Mouse (Mus musculus) hindbrain, embryonic 13.5 days (tissue): ENCODE results near the gene Arrdc3. TPM values are rescaled to one million over a fixed set of nuclear protein-coding genes. Genes with fewer than 3 reads are reported as not detected.
A peak's percentile ranks its signal among the peaks of the same experiment; 100 is the strongest.
"Not testable (repeated sequence)": the region's sequence is repeated elsewhere in the genome, so short reads cannot be mapped to it uniquely, and the experiment has no call there.

Experiments
- ATAC-seq: fragments of 200-750 bp; cut with Nextera tagmentation; 2 replicates; pipeline ENCODE4 v1.8.0; 2017; ENCODE audit warnings: moderate TSS enrichment; ENCODE audit not compliant: low FRiP score
- H3K27ac ChIP-seq: fragments of 300-500 bp; sonication (generic); 2 replicates; pipeline ENCODE4 v1.5.1; 2015; ENCODE audit warnings: inconsistent platforms, mild to moderate bottlenecking, moderate library complexity
- H3K27me3 ChIP-seq: fragments of 300-500 bp; sonication (generic); 2 replicates; pipeline ENCODE4 v1.6.1; 2015; ENCODE audit warnings: mild to moderate bottlenecking, inconsistent platforms
- H3K36me3 ChIP-seq: fragments of 300-500 bp; sonication (generic); 2 replicates; pipeline ENCODE4 v1.6.1; 2015; ENCODE audit warnings: mild to moderate bottlenecking, inconsistent platforms
- H3K4me1 ChIP-seq: fragments of 300-500 bp; sonication (generic); replicated peaks from 2 replicates; pipeline ENCODE4 v1.6.1; 2015; ENCODE audit warnings: inconsistent platforms
- H3K4me2 ChIP-seq: fragments of 300-500 bp; sonication (generic); 2 replicates; pipeline ENCODE4 v1.6.1; 2015; ENCODE audit warnings: inconsistent platforms, mild to moderate bottlenecking, moderate library complexity
- H3K4me3 ChIP-seq: fragments of 300-500 bp; sonication (generic); 2 replicates; pipeline ENCODE4 v1.5.1; 2015; ENCODE audit warnings: mild to moderate bottlenecking, inconsistent platforms
- H3K9ac ChIP-seq: fragments of 300-500 bp; sonication (generic); 2 replicates; pipeline ENCODE4 v1.6.1; 2015; ENCODE audit warnings: mild to moderate bottlenecking, inconsistent platforms
- H3K9me3 ChIP-seq: fragments of 300-500 bp; sonication (generic); 2 replicates; pipeline ENCODE4 v1.6.1; 2016; ENCODE audit warnings: inconsistent platforms
- WGBS: fragments of 180-500 bp; shearing (Covaris S2); methylation state at CpG from one replicate; pipeline ENCODE4 v1.1.7; 2015; 5-methylcytosine and 5-hydroxymethylcytosine counted together
- polyA plus RNA-seq: library from polyadenylated mRNA; unstranded; fragments of >200 nt; fragmentation: Nextera tagmentation; extraction: Ambion mirVana; gene quantifications from 2 replicates; pipeline ENCODE4 v1.2.1, GENCODE M21; 2015

Gene Arrdc3
- polyA plus RNA-seq, 1 experiment from 2014 or later = 49.3 TPM

- 23% methylated on average over 6 of the region's 6 CpGs for WGBS
- H3K36me3 ChIP-seq = peaks cover 27% of the 10 kb centered on the region
- peak overlapping the region; percentile 100 for H3K9ac ChIP-seq
- H3K4me3 ChIP-seq = peak overlapping the region; percentile 80
- no peak for ATAC-seq
- H3K4me2 ChIP-seq = peak overlapping the region; percentile 59
- H3K27me3 ChIP-seq = no peaks in the 10 kb centered on the region
- no peaks in the 10 kb centered on the region for H3K9me3 ChIP-seq
- H3K4me1 ChIP-seq = peaks cover 6% of the 10 kb centered on the region
- peak overlapping the region; percentile 100 for H3K27ac ChIP-seq
Measured at GRCm38 (mm10) chr13:80886664-80887210, 3.6 kb downstream of the Arrdc3 start.

GRCm38 (mm10) chr13:80887842-80888241 lies 4.7 kb downstream of the Arrdc3 start:
- H3K4me1 ChIP-seq = peaks cover 3% of the 10 kb centered on the region
- H3K4me3 ChIP-seq = no peak overlapping the region
- WGBS = 86% methylated on average over 2 of the region's 2 CpGs
- no peaks in the 10 kb centered on the region for H3K9me3 ChIP-seq
- no peak overlapping the region for H3K27ac ChIP-seq
- H3K9ac ChIP-seq = no peak overlapping the region
- ATAC-seq = no peak
- H3K4me2 ChIP-seq = no peak overlapping the region
- peaks cover 34% of the 10 kb centered on the region for H3K36me3 ChIP-seq
- no peaks in the 10 kb centered on the region for H3K27me3 ChIP-seq

- H3K9me3 ChIP-seq, H3K4me1 ChIP-seq, H3K27me3 ChIP-seq, H3K27ac ChIP-seq, H3K4me2 ChIP-seq, H3K4me3 ChIP-seq, H3K9ac ChIP-seq, ATAC-seq: not testable (repeated sequence)
- WGBS = 95% methylated on average over 3 of the region's 3 CpGs
- H3K36me3 ChIP-seq = peaks cover 75% of the 10 kb centered on the region
Measured at GRCm38 (mm10) chr13:80894928-80895327, 11.7 kb downstream of the Arrdc3 start.

- Histone ChIP-seq H3K27me3 (no peaks in the 10 kb centered on the region), H3K9ac (no peak overlapping the region), H3K4me1 (no peaks in the 10 kb centered on the region), H3K36me3 (peaks cover 54% of the 10 kb centered on the region), H3K4me2 (no peak overlapping the region), H3K27ac (no peak overlapping the region), H3K4me3 (no peak overlapping the region), H3K9me3 (no peaks in the 10 kb centered on the region)
- ATAC-seq = 0 out of 2 replicates have a peak, but pooled peaks have one; percentile 41
- WGBS = 67% methylated on average over 1 of the region's 1 CpGs
Measured at GRCm38 (mm10) chr13:80897411-80897810, 14.2 kb downstream of the Arrdc3 start.

- no peak overlapping the region for H3K4me3 ChIP-seq
- H3K27ac ChIP-seq = no peak overlapping the region
- WGBS = 83% methylated on average over 4 of the region's 4 CpGs
- H3K4me2 ChIP-seq = no peak overlapping the region
- ATAC-seq = no peak
- H3K36me3 ChIP-seq = peaks cover 49% of the 10 kb centered on the region
- H3K9ac ChIP-seq = no peak overlapping the region
- H3K27me3 ChIP-seq = no peaks in the 10 kb centered on the region
- no peaks in the 10 kb centered on the region for H3K9me3 ChIP-seq
- no peaks in the 10 kb centered on the region for H3K4me1 ChIP-seq
Measured at GRCm38 (mm10) chr13:80898095-80898494, 14.9 kb downstream of the Arrdc3 start.

GRCm38 (mm10) chr13:80899435-80900029 lies 16.3 kb downstream of the Arrdc3 start:
- H3K27ac ChIP-seq = no peak overlapping the region

GRCm38 (mm10) chr13:80901432-80901831 lies 18.2 kb downstream of the Arrdc3 start:
- no peaks in the 10 kb centered on the region for H3K4me1 ChIP-seq
- H3K9ac ChIP-seq = no peak overlapping the region
- H3K4me3 ChIP-seq = no peak overlapping the region
- no peak overlapping the region for H3K27ac ChIP-seq
- ATAC-seq = no peak
- peaks cover 27% of the 10 kb centered on the region for H3K36me3 ChIP-seq
- H3K27me3 ChIP-seq = no peaks in the 10 kb centered on the region
- no peak overlapping the region for H3K4me2 ChIP-seq
- H3K9me3 ChIP-seq = no peaks in the 10 kb centered on the region
- WGBS = 91% methylated on average over 4 of the region's 4 CpGs

More at GRCm38 (mm10) chr13:80899435-80900029, 16.3 kb downstream of the Arrdc3 start:
- ATAC-seq = no peak
- 94% methylated on average over 2 of the region's 2 CpGs for WGBS
- Histone ChIP-seq H3K4me2 (no peak overlapping the region), H3K27me3 (no peaks in the 10 kb centered on the region), H3K9me3 (no peaks in the 10 kb centered on the region), H3K4me3 (no peak overlapping the region), H3K9ac (no peak overlapping the region), H3K36me3 (peaks cover 35% of the 10 kb centered on the region), H3K4me1 (no peaks in the 10 kb centered on the region)

GRCm38 (mm10) chr13:80902796-80903195 lies 19.6 kb downstream of the Arrdc3 start:
- Histone ChIP-seq H3K4me2 (no peak overlapping the region), H3K27me3 (no peaks in the 10 kb centered on the region), H3K36me3 (peaks cover 15% of the 10 kb centered on the region), H3K9me3 (no peaks in the 10 kb centered on the region), H3K4me3 (no peak overlapping the region), H3K27ac (no peak overlapping the region), H3K4me1 (no peaks in the 10 kb centered on the region), H3K9ac (no peak overlapping the region)
- no peak for ATAC-seq
- WGBS = 90% methylated on average over 3 of the region's 3 CpGs

GRCm38 (mm10) chr13:80913361-80913760 lies 30.2 kb downstream of the Arrdc3 start:
- H3K36me3 ChIP-seq = no peaks in the 10 kb centered on the region
- no peak overlapping the region for H3K27ac ChIP-seq
- no peaks in the 10 kb centered on the region for H3K4me1 ChIP-seq
- no peaks in the 10 kb centered on the region for H3K9me3 ChIP-seq
- no peak overlapping the region for H3K4me3 ChIP-seq
- H3K4me2 ChIP-seq = no peak overlapping the region
- ATAC-seq = no peak
- H3K9ac ChIP-seq = no peak overlapping the region
- H3K27me3 ChIP-seq = no peaks in the 10 kb centered on the region

- 90% methylated on average over 6 of the region's 6 CpGs for WGBS
- H3K9ac ChIP-seq = no peak overlapping the region
Measured at GRCm38 (mm10) chr13:80920939-80921338, 37.8 kb downstream of the Arrdc3 start.

GRCm38 (mm10) chr13:80921593-80922327 lies 38.6 kb downstream of the Arrdc3 start:
- 60% methylated on average over 7 of the region's 7 CpGs for WGBS

More at GRCm38 (mm10) chr13:80920939-80921338, 37.8 kb downstream of the Arrdc3 start:
- Histone ChIP-seq H3K4me1 (no peaks in the 10 kb centered on the region), H3K36me3 (no peaks in the 10 kb centered on the region), H3K4me2 (no peak overlapping the region), H3K4me3 (no peak overlapping the region), H3K27ac (no peak overlapping the region), H3K9me3 (no peaks in the 10 kb centered on the region), H3K27me3 (no peaks in the 10 kb centered on the region)
- no peak for ATAC-seq

GRCm38 (mm10) chr13:80928187-80928586 lies 45.0 kb downstream of the Arrdc3 start:
- no peak overlapping the region for H3K9ac ChIP-seq
- no peaks in the 10 kb centered on the region for H3K27me3 ChIP-seq
- no peak overlapping the region for H3K4me2 ChIP-seq
- no peaks in the 10 kb centered on the region for H3K36me3 ChIP-seq
- no peaks in the 10 kb centered on the region for H3K9me3 ChIP-seq
- H3K4me3 ChIP-seq = no peak overlapping the region
- WGBS = 87% methylated on average over 7 of the region's 7 CpGs
- ATAC-seq = no peak
- no peaks in the 10 kb centered on the region for H3K4me1 ChIP-seq
- H3K27ac ChIP-seq = no peak overlapping the region

More at GRCm38 (mm10) chr13:80921593-80922327, 38.6 kb downstream of the Arrdc3 start:
- Histone ChIP-seq H3K4me3 (no peak overlapping the region), H3K36me3 (no peaks in the 10 kb centered on the region), H3K27me3 (no peaks in the 10 kb centered on the region), H3K27ac (no peak overlapping the region), H3K9me3 (no peaks in the 10 kb centered on the region), H3K4me2 (no peak overlapping the region), H3K9ac (no peak overlapping the region), H3K4me1 (no peaks in the 10 kb centered on the region)
- ATAC-seq = no peak
